Mouse (Mus musculus) G1E (cell line): ENCODE data around the gene Card10.

Experiments used
- CTCF ChIP-seq: IDR thresholded peaks from 2 replicates; pipeline ENCODE4 v1.5.1; 2012; ENCODE audit warnings: low read depth, low read length, inconsistent platforms, mixed read lengths
- GATA1 ChIP-seq: IDR thresholded peaks from 2 replicates; pipeline ENCODE4 v1.6.1; 2012; ENCODE audit warnings: borderline replicate concordance, low read length, inconsistent platforms, mixed read lengths
- GATA2 ChIP-seq: IDR thresholded peaks from 2 replicates; pipeline ENCODE4 v1.6.1; 2012; ENCODE audit warnings: low read depth, low read length, inconsistent platforms, borderline replicate concordance
- POLR2AphosphoS5 ChIP-seq: IDR thresholded peaks from 2 replicates; pipeline ENCODE4 v1.6.1; 2012; ENCODE audit warnings: low read depth, low read length, inconsistent platforms; ENCODE audit not compliant: insufficient replicate concordance
- TAL1 ChIP-seq: conservative IDR thresholded peaks from 2 replicates; pipeline ENCODE4 v1.6.1; 2012; ENCODE audit warnings: low read depth, low read length, inconsistent platforms, mixed read lengths

DNA sequence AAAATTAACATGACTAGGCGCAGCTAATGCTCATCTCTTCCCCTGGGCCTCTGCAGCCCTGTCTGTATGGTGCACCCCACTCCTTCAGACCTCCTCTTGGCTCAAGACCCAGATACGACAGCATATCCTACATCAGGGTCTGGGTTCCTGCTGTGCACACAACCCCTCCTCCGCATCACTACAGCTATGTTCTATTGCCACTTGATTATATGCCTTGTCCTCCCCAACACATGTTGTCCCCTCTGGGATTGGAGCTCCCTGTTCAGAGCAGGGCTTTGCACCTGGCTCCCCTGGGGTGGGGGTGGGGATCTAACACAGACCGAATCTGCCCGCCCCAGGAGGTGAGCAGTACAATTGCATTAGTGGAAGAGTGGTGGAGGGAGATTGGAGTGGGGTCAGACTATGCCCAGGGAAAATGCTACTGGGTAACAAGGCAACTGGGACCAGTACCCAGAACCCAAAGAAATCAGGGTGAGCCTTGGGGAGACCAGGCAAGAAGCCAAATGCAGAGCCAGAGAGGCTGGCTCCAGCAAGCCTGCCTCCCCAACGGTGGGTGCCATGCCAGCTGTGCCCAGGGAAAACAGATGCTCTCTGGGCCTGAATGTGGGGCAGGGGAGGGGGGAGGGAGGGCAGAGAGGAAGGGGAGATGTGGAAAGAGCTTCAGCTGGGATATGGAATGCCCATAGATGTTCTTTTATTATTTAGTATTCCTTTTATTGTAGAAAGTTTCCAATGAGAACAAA is 52.1 kb downstream of the Card10 start:
- no peak for TF ChIP-seq CTCF
- TF ChIP-seq GATA1: no peak
- TF ChIP-seq TAL1: no peak
- no peak for TF ChIP-seq POLR2AphosphoS5
- no peak for TF ChIP-seq GATA2
